Mouse (Mus musculus): ENCODE results near the gene Nrcam. TPM values are rescaled to one million over a fixed set of nuclear protein-coding genes. Genes with fewer than 3 reads are reported as not detected.

Nrcam gene
- polyA plus RNA-seq, 1 experiment from 2014 or later = 87.6 TPM

GRCm38 (mm10) chr12:44570070-44570469, 241.4 kb downstream of the Nrcam start:
- H3K4me1 ChIP-seq (ENCODE audit: control insufficient read depth, insufficient read depth, low read length) = no peaks in the 10 kb centered on the region
- WGBS = 87% methylated on average over 7 of the region's 7 CpGs
- ATAC-seq = peak; percentile 48; the same call in 1 of the 2 replicates
- no peaks in the 10 kb centered on the region for H3K27me3 ChIP-seq (replicated peaks; ENCODE audit: control insufficient read depth, insufficient read depth, low read length)
- DNase-seq (ENCODE audit: low spot score) = peak; percentile 9
- H3K36me3 ChIP-seq (ENCODE audit: control insufficient read depth, insufficient read depth, low read length) = peaks cover 42% of the 10 kb centered on the region
- no peak overlapping the region for H3K9ac ChIP-seq (ENCODE audit: low read length)
- no peaks in the 10 kb centered on the region for H3K9me3 ChIP-seq (replicated peaks; ENCODE audit: control insufficient read depth, low read length)
- H3K4me3 ChIP-seq (ENCODE audit: low read depth, low read length) = no peak overlapping the region
- H3K4me2 ChIP-seq (ENCODE audit: low read length) = no peak overlapping the region
- H3K27ac ChIP-seq (ENCODE audit: low read depth, low read length) = no peak overlapping the region

- no peaks in the 10 kb centered on the region for H3K4me1 ChIP-seq (ENCODE audit: control insufficient read depth, insufficient read depth, low read length)
- H3K9ac ChIP-seq (ENCODE audit: low read length) = no peak overlapping the region
- no peaks in the 10 kb centered on the region for H3K9me3 ChIP-seq (replicated peaks; ENCODE audit: control insufficient read depth, low read length)
- ATAC-seq = peak; percentile 48; the same call in 1 of the 2 replicates
- 16% methylated on average over 3 of the region's 3 CpGs for WGBS
- H3K36me3 ChIP-seq (ENCODE audit: control insufficient read depth, insufficient read depth, low read length) = peaks cover 41% of the 10 kb centered on the region
- no peak overlapping the region for H3K4me3 ChIP-seq (ENCODE audit: low read depth, low read length)
- no peaks in the 10 kb centered on the region for H3K27me3 ChIP-seq (replicated peaks; ENCODE audit: control insufficient read depth, insufficient read depth, low read length)
- peak; percentile 73 for DNase-seq (ENCODE audit: low spot score)
- no peak overlapping the region for H3K27ac ChIP-seq (ENCODE audit: low read depth, low read length)
- H3K4me2 ChIP-seq (ENCODE audit: low read length) = no peak overlapping the region
Measured at GRCm38 (mm10) chr12:44572664-44573063, 244.0 kb downstream of the Nrcam start.

- Histone ChIP-seq H3K9me3 (replicated peaks; ENCODE audit: control insufficient read depth, low read length) (no peaks in the 10 kb centered on the region), H3K36me3 (ENCODE audit: control insufficient read depth, insufficient read depth, low read length) (peaks cover 38% of the 10 kb centered on the region), H3K4me1 (ENCODE audit: control insufficient read depth, insufficient read depth, low read length) (no peaks in the 10 kb centered on the region), H3K4me2 (ENCODE audit: low read length) (no peak overlapping the region), H3K4me3 (ENCODE audit: low read depth, low read length) (no peak overlapping the region), H3K9ac (ENCODE audit: low read length) (no peak overlapping the region), H3K27ac (ENCODE audit: low read depth, low read length) (no peak overlapping the region), H3K27me3 (replicated peaks; ENCODE audit: control insufficient read depth, insufficient read depth, low read length) (no peaks in the 10 kb centered on the region)
- WGBS = 97% methylated on average over 3 of the region's 3 CpGs
- DNase-seq (ENCODE audit: low spot score) (no peak), ATAC-seq (no peak)
Measured at GRCm38 (mm10) chr12:44574167-44574566, 245.5 kb downstream of the Nrcam start.

- H3K9ac ChIP-seq (ENCODE audit: low read length) = no peak overlapping the region
- no peak overlapping the region for H3K4me3 ChIP-seq (ENCODE audit: low read depth, low read length)
- no peaks in the 10 kb centered on the region for H3K27me3 ChIP-seq (replicated peaks; ENCODE audit: control insufficient read depth, insufficient read depth, low read length)
- no peaks in the 10 kb centered on the region for H3K4me1 ChIP-seq (ENCODE audit: control insufficient read depth, insufficient read depth, low read length)
- DNase-seq (ENCODE audit: low spot score) (peak; percentile 80), ATAC-seq (peak; percentile 49)
- H3K27ac ChIP-seq (ENCODE audit: low read depth, low read length) = no peak overlapping the region
- no peaks in the 10 kb centered on the region for H3K9me3 ChIP-seq (replicated peaks; ENCODE audit: control insufficient read depth, low read length)
- H3K4me2 ChIP-seq (ENCODE audit: low read length) = no peak overlapping the region
- H3K36me3 ChIP-seq (ENCODE audit: control insufficient read depth, insufficient read depth, low read length) = peaks cover 20% of the 10 kb centered on the region; the same call in 1 of the 2 replicates
- 29% methylated on average over 16 of the region's 16 CpGs for WGBS
Measured at GRCm38 (mm10) chr12:44601410-44602149, 272.9 kb downstream of the Nrcam start.

- no peak overlapping the region for H3K4me3 ChIP-seq (ENCODE audit: low read depth, low read length)
- no peak overlapping the region for H3K27ac ChIP-seq (ENCODE audit: low read depth, low read length)
- H3K27me3 ChIP-seq (replicated peaks; ENCODE audit: control insufficient read depth, insufficient read depth, low read length) = no peaks in the 10 kb centered on the region
- H3K4me2 ChIP-seq (ENCODE audit: low read length) = no peak overlapping the region
- H3K9me3 ChIP-seq (replicated peaks; ENCODE audit: control insufficient read depth, low read length) = no peaks in the 10 kb centered on the region
- no peak overlapping the region for H3K9ac ChIP-seq (ENCODE audit: low read length)
- H3K36me3 ChIP-seq (ENCODE audit: control insufficient read depth, insufficient read depth, low read length) = peaks cover 20% of the 10 kb centered on the region; the same call in 1 of the 2 replicates
- WGBS = 69% methylated on average over 11 of the region's 11 CpGs
- ATAC-seq (0 out of 2 replicates have a peak, but pooled peaks have one; percentile 21), DNase-seq (ENCODE audit: low spot score) (no peak)
- H3K4me1 ChIP-seq (ENCODE audit: control insufficient read depth, insufficient read depth, low read length) = no peaks in the 10 kb centered on the region
Measured at GRCm38 (mm10) chr12:44602269-44602957, 273.7 kb downstream of the Nrcam start.

- H3K4me3 ChIP-seq (ENCODE audit: low read depth, low read length) = no peak overlapping the region
- no peak overlapping the region for H3K9ac ChIP-seq (ENCODE audit: low read length)
- no peaks in the 10 kb centered on the region for H3K27me3 ChIP-seq (replicated peaks; ENCODE audit: control insufficient read depth, insufficient read depth, low read length)
- H3K4me1 ChIP-seq (ENCODE audit: control insufficient read depth, insufficient read depth, low read length) = no peaks in the 10 kb centered on the region
- ATAC-seq (no peak), DNase-seq (ENCODE audit: low spot score) (no peak)
- H3K27ac ChIP-seq (ENCODE audit: low read depth, low read length) = no peak overlapping the region
- H3K9me3 ChIP-seq (replicated peaks; ENCODE audit: control insufficient read depth, low read length) = no peaks in the 10 kb centered on the region
- 88% methylated on average over 5 of the region's 5 CpGs for WGBS
- peaks cover 15% of the 10 kb centered on the region; the same call in 1 of the 2 replicates for H3K36me3 ChIP-seq (ENCODE audit: control insufficient read depth, insufficient read depth, low read length)
- H3K4me2 ChIP-seq (ENCODE audit: low read length) = no peak overlapping the region
Measured at GRCm38 (mm10) chr12:44602958-44603331, 274.3 kb downstream of the Nrcam start.

GRCm38 (mm10) chr12:44617001-44617421, 288.3 kb downstream of the Nrcam start:
- Histone ChIP-seq H3K4me3 (ENCODE audit: low read depth, low read length) (no peak overlapping the region), H3K9me3 (replicated peaks; ENCODE audit: control insufficient read depth, low read length) (no peaks in the 10 kb centered on the region), H3K27me3 (replicated peaks; ENCODE audit: control insufficient read depth, insufficient read depth, low read length) (no peaks in the 10 kb centered on the region), H3K4me2 (ENCODE audit: low read length) (no peak overlapping the region), H3K27ac (ENCODE audit: low read depth, low read length) (no peak overlapping the region), H3K4me1 (ENCODE audit: control insufficient read depth, insufficient read depth, low read length) (no peaks in the 10 kb centered on the region; the same call in 1 of the 2 replicates), H3K36me3 (ENCODE audit: control insufficient read depth, insufficient read depth, low read length) (no peaks in the 10 kb centered on the region), H3K9ac (ENCODE audit: low read length) (no peak overlapping the region)
- ATAC-seq (peak; percentile 71; the same call in 1 of the 2 replicates), DNase-seq (ENCODE audit: low spot score) (peak; percentile 67)
- WGBS = 63% methylated on average over 2 of the region's 2 CpGs

GRCm38 (mm10) chr12:44617488-44617887, 288.8 kb downstream of the Nrcam start:
- no peak for DNase-seq (ENCODE audit: low spot score)
- Histone ChIP-seq H3K9ac (ENCODE audit: low read length) (no peak overlapping the region), H3K36me3 (ENCODE audit: control insufficient read depth, insufficient read depth, low read length) (no peaks in the 10 kb centered on the region), H3K4me3 (ENCODE audit: low read depth, low read length) (no peak overlapping the region), H3K4me2 (ENCODE audit: low read length) (no peak overlapping the region), H3K4me1 (ENCODE audit: control insufficient read depth, insufficient read depth, low read length) (no peaks in the 10 kb centered on the region; the same call in 1 of the 2 replicates), H3K27me3 (replicated peaks; ENCODE audit: control insufficient read depth, insufficient read depth, low read length) (no peaks in the 10 kb centered on the region), H3K27ac (ENCODE audit: low read depth, low read length) (no peak overlapping the region), H3K9me3 (replicated peaks; ENCODE audit: control insufficient read depth, low read length) (no peaks in the 10 kb centered on the region)
- WGBS = 46% methylated on average over 1 of the region's 1 CpGs
- ATAC-seq = no peak
